Mouse (Mus musculus) embryonic stem cell, embryonic (primary cell): Measurements from ENCODE around the gene Gm20388.

Experiments used
- CTCF ChIA-PET, 4 experiments: fragments of 300-600 bp in 2 of 4; fragments of 350-600 bp in 2 of 4; sonication (Branson Sonifier 250); formaldehyde crosslinking; loops; one replicate each; lab custom pipeline; 2022; ENCODE audit warnings: inconsistent platforms in 2 of 4; lab: Charles Lee
- POLR2A ChIA-PET, 4 experiments: fragments of 300-600 bp in 2 of 4; fragments of 350-600 bp in 2 of 4; sonication (Branson Sonifier 250); formaldehyde crosslinking; loops; one replicate each; lab custom pipeline; 2022; ENCODE audit warnings: antibody characterized with exemption in 4 of 4, inconsistent platforms in 1 of 4; lab: Charles Lee

The Gm20388 gene

GRCm38 (mm10) chr8:124288215-124288864 lies 4377.7 kb downstream of the Gm20388 start:
- POLR2A ChIA-PET: interaction anchor here in 1 of 4 experiments (1.0 kb wide), 1 partner anchor 116 kb away, joined by 3 read pairs; no protein-coding TSS in a partner anchor

DNA sequence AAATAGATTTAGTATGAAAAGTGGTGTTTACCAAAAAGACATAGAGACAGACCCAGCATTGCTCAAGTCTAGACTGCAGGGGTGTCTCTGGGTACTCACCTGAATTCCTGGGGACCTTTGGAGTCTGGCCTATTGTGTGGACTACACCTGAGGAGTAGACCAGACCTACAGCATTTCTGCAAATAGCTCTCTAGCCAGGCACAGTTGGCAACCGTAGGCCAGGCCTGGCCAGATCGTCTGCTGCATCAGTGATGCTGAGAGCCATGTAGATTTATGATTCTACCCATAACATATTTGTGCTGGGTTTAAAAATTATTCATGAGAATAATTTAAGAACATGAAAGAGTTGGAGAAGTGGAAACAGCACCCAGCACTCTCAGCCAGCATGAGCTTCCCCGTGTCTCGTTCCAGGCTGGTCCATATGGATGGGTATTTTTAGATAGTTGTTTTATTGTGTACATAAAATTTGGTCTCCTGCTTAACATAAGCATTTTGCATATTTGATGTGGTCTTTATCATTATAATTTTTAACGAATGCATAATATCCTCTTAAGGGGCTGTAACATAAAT lies 4378.9 kb downstream of the Gm20388 start:
- ChIA-PET POLR2A (interaction anchor here in 1 of 4 experiments (0.6 kb wide), 1 partner anchor 133 kb away, joined by 3 read pairs; no protein-coding TSS in a partner anchor), CTCF (no interaction called here)

More at GRCm38 (mm10) chr8:124288215-124288864, 4377.7 kb downstream of the Gm20388 start:
- CTCF ChIA-PET: no interaction called here

DNA sequence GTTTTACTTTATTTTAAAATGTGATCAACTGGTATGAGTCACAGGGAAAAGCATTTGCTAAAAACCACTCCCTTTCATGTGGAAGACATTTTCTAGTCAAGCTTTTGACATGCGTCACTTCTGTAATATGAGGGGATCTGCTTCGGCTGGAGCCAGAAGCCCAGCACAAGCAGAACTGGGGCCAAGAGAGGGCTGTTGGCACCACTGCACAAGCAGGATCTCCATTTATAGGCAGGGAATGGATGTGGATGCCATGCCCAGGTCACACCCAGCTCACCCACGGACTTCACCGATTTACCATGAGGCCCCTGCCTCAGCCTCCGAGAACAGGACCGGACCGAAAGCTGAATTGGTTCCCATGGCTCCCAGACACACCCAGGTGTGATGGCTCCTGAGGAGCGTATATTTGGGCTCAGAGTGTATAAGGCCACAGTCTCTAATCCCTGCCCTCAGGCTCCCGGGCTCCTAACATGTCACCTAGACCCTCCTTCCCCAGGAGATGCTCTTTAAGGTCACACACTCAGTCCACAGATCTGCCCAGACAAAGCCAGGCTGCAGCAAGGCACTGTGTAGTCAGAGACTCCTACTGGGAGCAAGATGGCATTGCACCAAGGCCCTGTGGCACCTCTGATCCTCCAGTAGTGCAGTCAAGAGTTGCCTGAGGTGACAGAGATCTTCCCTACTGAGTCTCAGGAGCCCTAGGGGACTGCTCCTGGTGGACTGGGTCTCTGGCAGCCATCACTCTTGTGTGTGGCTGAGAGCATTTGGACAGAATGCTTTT lies 4380.5 kb downstream of the Gm20388 start:
- POLR2A ChIA-PET: no interaction called here
- CTCF ChIA-PET: interaction anchor here in 1 of 4 experiments (1.1 to 1.6 kb wide), 2 partner anchors 17 to 24 kb away, joined by 3 read pairs; no protein-coding TSS in a partner anchor

- CTCF ChIA-PET: interaction anchor here in 1 of 4 experiments (1.1 to 1.6 kb wide), 2 partner anchors 18 to 23 kb away, joined by 3 read pairs; no protein-coding TSS in a partner anchor
- POLR2A ChIA-PET: no interaction called here
Measured at GRCm38 (mm10) chr8:124291693-124292092, 4381.1 kb downstream of the Gm20388 start.

DNA sequence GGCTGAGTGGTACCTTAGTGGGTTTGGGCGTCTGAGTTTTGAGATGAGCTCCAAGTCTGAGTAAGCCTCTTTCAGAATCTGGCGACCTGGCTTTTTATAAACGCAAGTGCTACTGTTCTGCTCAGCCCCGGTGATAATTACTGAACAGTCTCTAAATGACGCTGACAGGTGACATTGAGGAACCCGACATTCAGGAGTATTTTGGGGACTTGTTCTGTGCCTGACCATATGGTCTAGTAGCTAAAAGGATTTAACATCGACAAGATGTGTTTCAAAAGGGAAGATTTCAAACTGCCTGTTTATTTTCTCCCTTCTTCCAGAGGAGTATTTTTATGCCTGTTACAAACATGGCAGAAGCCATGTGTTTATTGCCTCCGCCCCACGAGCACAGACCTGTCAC lies 4382.3 kb downstream of the Gm20388 start:
- ChIA-PET CTCF (interaction anchor here in 1 of 4 experiments (1.0 kb wide), 1 partner anchor 111 kb away, joined by 3 read pairs; no protein-coding TSS in a partner anchor), POLR2A (no interaction called here)

DNA sequence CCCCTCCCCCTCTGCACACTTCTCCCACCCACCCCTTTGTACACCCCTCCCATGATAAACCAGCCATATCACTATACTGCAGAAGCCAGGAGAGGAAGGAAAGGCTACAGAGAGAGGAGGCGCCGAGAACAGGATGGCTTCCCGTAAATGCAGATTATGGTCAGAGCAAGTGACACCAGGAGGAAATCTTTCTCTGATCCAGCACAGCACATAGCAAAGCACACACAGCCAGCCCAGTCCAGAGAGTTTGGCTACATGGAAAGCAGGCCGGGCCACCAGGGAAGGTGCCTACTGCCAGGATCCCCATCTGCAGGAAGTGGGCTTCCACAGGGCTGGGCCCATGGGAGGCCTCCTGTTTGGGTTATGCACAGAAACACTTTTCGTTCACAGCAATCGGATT lies 4383.8 kb downstream of the Gm20388 start:
- CTCF ChIA-PET: no interaction called here
- POLR2A ChIA-PET: interaction anchor here in 1 of 4 experiments (1.2 kb wide), 1 partner anchor 12 kb away, joined by 3 read pairs; no protein-coding TSS in a partner anchor

DNA sequence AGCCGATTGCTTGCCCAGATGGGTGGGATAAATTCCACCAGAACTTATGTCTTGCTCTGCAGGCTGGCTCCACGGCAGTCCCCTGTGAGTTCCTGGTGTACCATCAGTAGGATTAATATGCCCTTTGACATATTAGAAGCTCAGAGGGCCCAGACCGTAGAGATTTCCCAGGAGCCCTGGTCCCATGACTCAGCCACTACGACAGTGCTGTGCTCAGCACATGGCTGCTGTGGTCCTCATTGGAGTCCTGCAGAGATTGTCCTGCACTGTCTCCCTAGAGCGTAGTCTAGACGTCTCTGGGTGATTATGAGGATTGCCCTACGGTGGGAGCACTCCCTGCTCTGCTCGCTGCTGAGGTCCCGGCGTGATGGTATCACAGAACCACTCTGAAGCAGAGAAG lies 4384.3 kb downstream of the Gm20388 start:
- ChIA-PET CTCF (interaction anchor here in 1 of 4 experiments (1.9 kb wide), 1 partner anchor 8 kb away, joined by 4 read pairs; no protein-coding TSS in a partner anchor), POLR2A (no interaction called here)

DNA sequence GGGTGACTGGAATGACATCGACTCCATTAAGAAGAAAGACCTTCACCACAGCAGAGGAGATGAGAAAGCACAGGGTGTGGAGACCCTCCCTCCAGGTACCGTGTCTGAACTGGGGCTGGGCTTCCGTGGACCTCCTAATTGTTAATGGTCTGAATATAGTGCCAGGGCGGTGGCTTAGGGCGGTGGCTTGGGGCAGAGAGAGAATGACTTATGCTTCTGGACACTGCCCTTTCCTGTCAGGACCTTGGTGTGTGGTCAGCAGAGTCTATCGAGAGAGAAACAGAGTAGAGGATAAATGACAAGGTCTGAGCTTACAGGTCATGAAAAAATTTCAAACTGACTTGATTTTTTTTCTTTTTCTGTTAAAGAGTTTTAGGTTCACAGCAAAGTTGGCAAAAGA lies 4384.7 kb downstream of the Gm20388 start:
- POLR2A ChIA-PET: interaction anchor here in 1 of 4 experiments (1.4 kb wide), 1 partner anchor 12 kb away, joined by 3 read pairs; no protein-coding TSS in a partner anchor
- CTCF ChIA-PET: interaction anchor here in 2 of 4 experiments (0.5 to 1.9 kb wide), 2 partner anchors 9 to 182 kb away, joined by 4 to 5 read pairs; no protein-coding TSS in a partner anchor

DNA sequence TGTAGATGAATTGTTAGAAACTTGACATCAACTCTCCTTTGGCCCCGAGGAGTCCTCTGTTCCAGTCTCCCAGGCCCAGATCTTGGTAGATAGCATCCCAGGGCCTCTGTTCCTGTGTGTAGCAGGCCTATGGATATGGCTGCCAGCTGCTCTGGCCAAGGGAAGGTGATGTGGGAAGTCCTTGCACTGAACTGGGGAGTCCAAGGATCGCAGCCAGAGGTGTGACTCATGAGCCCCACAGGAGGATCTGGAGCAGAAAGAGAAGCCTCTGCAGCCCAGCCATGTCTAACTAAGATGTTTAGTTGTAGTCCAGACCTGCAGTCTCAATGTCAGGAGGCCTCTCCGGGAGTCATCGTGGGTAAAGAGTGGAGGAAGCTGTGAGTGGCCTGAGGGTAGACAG lies 4390.9 kb downstream of the Gm20388 start:
- CTCF ChIA-PET: interaction anchor here in 2 of 4 experiments (1.2 to 1.3 kb wide), 2 partner anchors 13 kb away, joined by 3 to 4 read pairs; no protein-coding TSS in a partner anchor

DNA sequence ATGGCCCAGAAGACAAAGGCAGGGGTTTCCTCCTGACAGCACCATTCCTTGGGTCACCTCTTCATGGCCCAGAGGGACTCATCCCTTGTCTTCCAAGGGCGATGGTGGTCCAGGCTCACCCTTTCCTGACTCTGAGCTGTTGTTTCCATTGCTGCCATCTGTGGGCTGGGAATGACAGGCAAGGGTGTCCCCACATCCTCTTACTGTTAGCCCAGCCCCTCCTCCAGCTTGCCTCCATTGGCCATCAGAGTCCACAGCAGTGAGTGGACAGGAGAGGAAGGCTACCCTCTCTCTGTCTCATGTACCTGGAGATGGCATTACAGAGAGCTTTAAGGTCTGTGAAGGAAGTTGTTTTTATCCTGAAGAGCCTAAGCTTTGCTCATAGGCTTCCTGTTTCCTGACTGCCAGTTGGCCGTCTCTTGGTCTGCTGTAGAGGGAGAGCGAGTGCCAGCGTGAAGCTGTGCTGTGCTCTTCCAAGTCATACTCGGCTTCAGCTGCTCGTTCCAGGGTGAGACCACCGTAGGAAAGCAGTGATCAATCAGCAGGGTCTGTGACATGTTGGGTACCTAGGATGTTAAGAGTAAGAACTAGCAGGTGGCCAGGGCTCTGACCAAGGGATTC lies 4391.4 kb downstream of the Gm20388 start:
- POLR2A ChIA-PET: interaction anchor here in 2 of 4 experiments (0.6 to 1.0 kb wide), 3 partner anchors 22 to 491 kb away, joined by 3 to 6 read pairs (median 3); partner anchors contain the start of gene Trim67 (in 1 of the 2)
- CTCF ChIA-PET: interaction anchor here in 2 of 4 experiments (1.2 to 1.3 kb wide), 2 partner anchors 12 kb away, joined by 3 to 4 read pairs; no protein-coding TSS in a partner anchor

More for the DNA sequence above, 4390.9 kb downstream of the Gm20388 start:
- POLR2A ChIA-PET: interaction anchor here in 2 of 4 experiments (0.8 to 1.0 kb wide), 2 partner anchors 22 to 24 kb away, joined by 3 read pairs; no protein-coding TSS in a partner anchor

GRCm38 (mm10) chr8:124303211-124303902 lies 4392.7 kb downstream of the Gm20388 start:
- POLR2A ChIA-PET: no interaction called here
- CTCF ChIA-PET: interaction anchor here in 1 of 4 experiments (1.3 kb wide), 1 partner anchor 11 kb away, joined by 3 read pairs; no protein-coding TSS in a partner anchor

- ChIA-PET POLR2A (no interaction called here), CTCF (interaction anchor here in 2 of 4 experiments (1.0 to 1.3 kb wide), 2 partner anchors 11 kb away, joined by 3 read pairs; no protein-coding TSS in a partner anchor)
Measured at GRCm38 (mm10) chr8:124304141-124304540, 4393.5 kb downstream of the Gm20388 start.

GRCm38 (mm10) chr8:124306574-124306973 lies 4395.9 kb downstream of the Gm20388 start:
- POLR2A ChIA-PET: interaction anchor here in 3 of 4 experiments (0.8 to 1.9 kb wide), 11 partner anchors 8 to 556 kb away, joined by 3 to 5 read pairs (median 3); partner anchors contain the start of gene Gnpat (in 1 of the 3)
- CTCF ChIA-PET: interaction anchor here in 3 of 4 experiments (0.7 to 1.5 kb wide), 3 partner anchors 8 to 274 kb away, joined by 3 to 13 read pairs (median 4); no protein-coding TSS in a partner anchor

GRCm38 (mm10) chr8:124307700-124308099 lies 4397.1 kb downstream of the Gm20388 start:
- ChIA-PET POLR2A (interaction anchor here in 1 of 4 experiments (0.7 to 1.4 kb wide), 4 partner anchors 10 to 255 kb away, joined by 3 to 4 read pairs (median 3); no protein-coding TSS in a partner anchor), CTCF (interaction anchor here in 1 of 4 experiments (0.6 to 1.5 kb wide), 2 partner anchors 7 to 10 kb away, joined by 3 to 13 read pairs; no protein-coding TSS in a partner anchor)

DNA sequence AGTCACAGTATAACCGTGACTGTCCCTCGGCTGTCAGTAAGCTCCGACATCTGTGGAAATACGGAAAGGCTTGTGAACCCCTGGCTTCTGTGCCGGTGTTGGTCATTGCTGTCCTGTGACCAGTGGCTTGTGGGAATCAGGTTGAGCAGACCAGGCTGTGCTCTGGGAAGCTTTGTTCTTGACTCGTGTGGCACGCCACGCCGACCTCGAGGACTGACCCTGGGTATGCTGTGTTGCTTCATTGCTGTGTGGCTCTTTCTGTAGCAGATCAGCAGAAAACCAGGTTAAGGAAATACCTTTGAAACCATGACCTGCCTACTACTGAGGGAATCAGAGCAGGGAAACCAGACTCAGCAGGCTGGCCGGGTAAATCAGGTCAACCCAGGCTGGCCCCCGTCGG lies 4399.9 kb downstream of the Gm20388 start:
- ChIA-PET POLR2A (interaction anchor here in 2 of 4 experiments (1.2 to 1.4 kb wide), 2 partner anchors 9 to 260 kb away, joined by 3 read pairs; no protein-coding TSS in a partner anchor), CTCF (no interaction called here)

DNA sequence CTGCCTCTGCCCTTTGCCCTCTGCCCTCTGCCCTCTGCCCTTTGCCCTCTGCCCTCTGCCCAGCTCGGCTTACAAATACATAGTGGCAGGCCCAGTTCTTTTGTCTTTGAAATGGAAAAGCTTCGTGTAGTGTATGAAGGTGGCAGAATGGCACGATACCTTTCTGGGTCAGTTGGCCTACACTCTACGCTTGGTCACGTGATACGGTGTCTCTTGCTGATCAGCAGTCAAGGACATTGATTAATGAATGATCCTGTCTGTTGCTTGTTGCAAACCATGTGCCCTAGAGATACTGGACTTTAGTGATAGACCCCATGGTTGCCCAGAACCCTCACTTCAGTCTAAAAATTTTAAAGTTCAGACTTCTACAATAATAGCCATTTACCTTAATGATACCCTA lies 4400.5 kb downstream of the Gm20388 start:
- CTCF ChIA-PET: no interaction called here
- POLR2A ChIA-PET: interaction anchor here in 1 of 4 experiments (1.4 kb wide), 1 partner anchor 9 kb away, joined by 3 read pairs; no protein-coding TSS in a partner anchor

- ChIA-PET CTCF (interaction anchor here in 1 of 4 experiments (0.5 kb wide), 1 partner anchor 553 kb away, joined by 4 read pairs; no protein-coding TSS in a partner anchor), POLR2A (no interaction called here)
Measured at GRCm38 (mm10) chr8:124311723-124312122, 4401.1 kb downstream of the Gm20388 start.
